Mouse (Mus musculus): ENCODE data around the gene Hadh.
A peak's percentile ranks its signal among the peaks of the same experiment; 100 is the strongest.

Hadh gene

DNA sequence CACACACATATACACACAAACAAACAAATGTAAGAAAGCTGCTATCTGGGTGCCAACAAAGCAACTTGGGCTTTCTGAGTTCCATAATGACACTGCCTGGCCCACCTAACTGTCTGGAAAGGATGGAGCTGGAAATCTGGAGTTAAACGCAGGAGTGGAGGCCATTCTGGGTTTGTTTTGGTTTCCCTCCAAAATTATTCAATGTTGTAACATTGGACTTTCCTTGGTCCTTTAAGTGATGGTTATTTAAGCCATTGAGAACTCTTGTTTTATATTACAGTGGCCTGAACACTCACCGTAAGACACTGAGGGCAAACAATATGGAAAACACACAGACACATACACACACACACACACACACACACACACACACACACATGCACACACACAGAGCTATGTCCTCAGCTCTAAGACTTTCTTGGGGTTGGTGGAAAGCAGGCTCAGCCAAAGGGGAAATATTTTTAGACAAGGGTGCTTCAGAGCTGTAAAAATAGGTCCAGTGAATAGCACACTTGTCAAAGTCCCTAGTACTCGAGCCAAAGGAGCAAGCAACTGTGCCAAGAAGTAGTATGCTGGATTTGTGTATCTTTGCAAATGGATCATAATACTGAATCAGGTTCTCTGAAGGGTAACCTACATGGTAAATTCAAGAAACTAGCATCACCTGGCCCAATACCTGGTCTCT is 5.4 kb downstream of the Hadh start:
- no peak for DNase-seq

DNA sequence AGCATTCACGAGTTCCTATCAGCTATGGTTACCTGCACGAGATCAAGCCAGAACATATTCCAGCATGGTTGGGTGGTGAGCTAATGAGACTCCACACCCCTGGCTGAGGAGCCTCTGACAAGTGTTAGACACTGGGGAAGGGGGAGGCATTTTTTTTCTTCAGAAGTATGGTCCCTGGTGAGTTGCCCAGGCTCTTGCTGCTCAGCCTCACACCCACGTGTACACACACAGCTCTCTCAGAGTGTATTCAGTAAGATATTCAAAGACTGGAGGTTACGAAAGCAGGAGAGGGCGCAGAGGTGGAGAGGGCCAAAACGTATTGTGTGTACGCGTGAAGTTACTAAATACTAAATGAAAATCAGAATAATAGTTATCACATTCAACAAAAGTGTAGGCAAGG is 6.4 kb downstream of the Hadh start:
- no peak for DNase-seq

DNA sequence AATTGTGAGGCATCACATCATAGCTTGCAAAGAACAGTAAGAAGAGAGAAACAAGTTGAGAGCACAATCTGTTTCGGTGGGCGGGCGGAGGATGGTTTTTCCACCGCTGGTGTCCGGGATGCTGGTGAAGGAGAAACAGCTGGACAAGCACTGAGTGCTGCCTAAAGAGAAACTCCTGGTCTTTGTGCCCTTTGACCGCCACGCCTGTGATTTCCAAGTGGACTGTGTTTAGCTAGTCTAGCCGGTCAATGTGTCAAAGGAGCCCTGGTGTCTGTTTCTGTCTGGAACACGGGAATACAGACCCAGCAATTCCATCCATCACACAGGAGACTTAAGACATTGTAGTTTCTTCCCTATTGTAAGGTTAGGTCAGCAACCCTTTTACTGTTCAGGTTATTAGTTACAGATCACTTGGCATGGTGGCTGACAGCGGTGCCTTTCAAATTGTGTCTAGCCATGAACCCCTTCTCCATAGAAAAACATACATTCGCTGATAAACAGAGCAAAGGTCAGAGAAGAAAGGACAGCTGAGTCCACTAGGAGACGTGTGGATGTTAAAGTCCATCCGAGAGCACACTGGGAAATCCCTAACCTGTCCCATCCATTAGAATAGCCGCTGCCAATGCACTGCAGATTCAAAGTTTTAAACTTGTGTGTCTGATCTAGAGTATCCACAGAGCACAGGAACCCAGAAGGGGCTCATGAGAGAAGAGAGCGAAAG is 8.0 kb downstream of the Hadh start:
- no peak for DNase-seq

DNA sequence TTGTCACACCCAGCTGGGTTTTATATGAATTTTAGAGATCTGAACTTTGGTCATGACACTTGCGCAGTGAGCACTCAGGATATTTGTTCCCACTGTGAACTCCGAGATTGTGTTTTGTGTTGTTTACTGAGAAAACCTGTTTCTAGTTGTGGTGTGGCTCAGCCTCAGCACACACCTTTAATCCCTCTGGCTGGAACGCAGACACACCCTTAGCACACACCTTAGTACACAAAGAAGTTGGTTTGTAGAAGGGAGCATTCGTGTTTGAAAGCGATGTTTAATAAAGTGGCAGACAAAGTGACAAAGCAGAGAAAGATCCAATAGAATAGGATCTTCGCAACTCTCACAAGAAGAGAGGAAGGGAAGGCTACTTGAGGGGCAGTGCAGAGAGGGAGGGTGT is 11.5 kb downstream of the Hadh start:
- no peak for DNase-seq

DNA sequence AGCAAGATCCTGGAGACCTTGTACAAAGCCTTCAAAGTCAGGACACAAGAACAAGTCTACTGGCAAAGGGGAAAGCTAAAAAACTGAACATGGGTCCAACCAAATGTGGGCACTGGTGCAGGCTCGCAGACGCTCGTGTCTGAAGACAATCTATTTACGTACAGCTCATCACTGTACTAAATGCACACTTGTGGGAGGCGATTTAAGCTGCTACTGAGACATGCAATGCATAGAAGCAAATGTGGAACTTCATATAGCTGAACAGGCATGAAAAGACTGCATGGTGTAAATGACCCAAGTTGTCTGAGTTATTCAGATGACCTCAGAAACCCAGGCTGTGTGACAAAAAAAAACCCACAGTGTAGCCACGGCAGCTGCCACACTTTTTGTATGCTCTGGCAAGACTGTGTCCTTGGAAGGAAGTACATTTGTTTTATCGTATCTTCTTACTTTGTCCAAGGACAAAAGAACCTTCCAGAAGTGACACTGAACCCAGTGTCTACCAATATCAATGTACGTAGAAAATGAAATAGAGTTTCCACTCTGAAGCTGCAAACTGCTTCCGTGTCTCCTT is 12.4 kb downstream of the Hadh start:
- DNase-seq = no peak

DNA sequence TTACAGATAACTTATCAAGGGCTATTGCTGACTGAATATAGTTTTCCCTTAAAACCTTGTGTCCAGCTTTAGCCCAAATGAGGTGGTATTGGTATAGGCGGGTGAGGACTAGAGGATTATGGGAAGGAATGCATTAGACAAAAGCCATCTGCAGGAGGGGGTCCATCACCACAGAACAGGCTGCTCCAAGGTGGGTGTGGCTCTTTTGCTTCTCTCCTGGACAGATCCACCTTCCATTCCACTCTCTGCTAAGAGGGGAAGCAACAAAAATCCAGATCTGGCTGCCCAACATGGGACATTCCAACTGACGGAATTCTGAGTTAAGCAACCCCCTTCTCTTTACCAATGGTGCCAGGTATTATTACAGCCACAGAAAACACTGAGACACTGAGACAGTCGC is 13.0 kb downstream of the Hadh start:
- no peak for DNase-seq

DNA sequence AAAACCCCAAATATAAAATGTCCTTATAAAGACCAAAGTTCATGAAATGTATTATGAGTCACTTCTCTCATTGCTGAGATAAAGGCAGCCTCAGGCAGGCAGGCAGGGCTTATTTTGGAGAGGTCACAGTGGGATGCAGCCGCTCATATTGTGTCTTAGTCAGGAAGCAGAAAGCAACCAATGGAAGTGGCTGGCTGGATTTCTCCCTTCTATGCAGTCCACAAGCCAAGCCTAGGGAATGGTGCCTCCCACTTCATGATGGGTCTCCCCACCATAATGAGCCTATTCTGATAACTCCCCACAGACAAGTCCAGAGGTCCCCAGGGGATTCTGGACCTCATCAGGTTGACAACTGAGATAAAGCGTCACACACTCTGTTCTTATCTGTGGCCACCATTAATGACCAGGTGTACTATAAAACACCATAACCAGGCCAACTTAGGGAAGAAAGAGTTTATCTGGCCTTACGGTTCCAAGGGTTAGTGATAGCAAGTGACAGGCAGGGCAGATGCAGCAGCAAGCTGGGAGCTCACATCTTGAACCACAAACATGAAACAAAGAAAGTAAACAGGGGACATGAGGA is 16.4 kb downstream of the Hadh start:
- DNase-seq = no peak

DNA sequence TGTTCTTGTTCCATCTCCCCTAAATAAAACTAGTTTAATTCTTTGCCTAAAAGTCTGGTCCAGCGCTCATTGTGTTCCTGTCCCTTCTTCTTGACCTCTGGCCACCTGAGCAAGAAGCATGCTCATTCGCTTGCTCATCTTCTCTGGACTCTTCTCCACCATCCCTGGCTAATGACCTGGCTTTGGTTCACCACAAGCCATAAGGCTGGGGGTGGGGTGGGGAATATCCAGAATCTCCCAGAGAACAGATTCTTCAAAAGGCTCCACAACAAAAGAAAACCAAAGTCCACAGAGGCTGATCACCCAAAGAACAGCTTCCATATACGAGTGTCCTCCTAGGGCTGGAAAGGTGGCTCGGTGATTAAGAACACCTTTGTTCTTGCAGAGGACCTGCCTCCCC is 16.9 kb downstream of the Hadh start:
- no peak for DNase-seq

DNA sequence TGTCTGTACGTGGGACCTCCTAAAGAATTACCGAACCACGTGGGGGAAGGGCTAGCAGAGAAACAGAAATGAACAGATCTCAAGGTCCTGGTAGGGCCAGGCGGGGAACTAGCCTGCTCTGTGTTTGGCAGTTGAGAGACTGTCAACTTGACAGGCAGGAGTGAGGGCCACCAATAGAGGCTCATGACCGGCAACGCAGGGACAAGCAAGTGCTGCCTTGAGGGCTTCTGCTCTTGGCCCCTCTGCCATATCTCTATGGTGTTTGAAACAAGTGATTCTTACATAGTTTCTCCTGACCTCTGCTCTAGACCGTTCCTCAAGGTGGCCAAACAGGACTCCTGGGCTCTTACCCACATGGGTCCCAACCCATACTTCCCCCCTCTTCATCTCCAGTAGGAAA is 20.3 kb downstream of the Hadh start:
- DNase-seq = no peak

DNA sequence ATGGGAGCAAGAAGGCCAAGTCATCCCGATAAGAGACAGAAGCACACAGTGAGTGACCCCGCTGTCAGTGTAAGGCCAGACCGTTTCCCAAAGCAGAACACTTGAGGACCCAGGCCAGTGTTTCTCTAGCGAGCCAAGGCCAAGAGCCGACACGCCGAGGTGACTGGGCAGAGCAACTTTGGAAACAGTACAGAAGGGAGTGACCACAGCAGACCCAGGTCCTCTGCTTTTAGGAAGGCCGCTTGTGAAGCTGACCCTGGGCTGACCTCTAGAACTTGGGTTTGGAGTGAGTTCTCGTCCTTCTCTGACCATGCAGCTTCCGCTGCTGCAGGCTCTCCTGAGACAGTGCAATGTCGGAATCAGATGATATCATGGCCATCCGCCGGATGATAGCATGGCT is 20.9 kb downstream of the Hadh start:
- no peak for DNase-seq

DNA sequence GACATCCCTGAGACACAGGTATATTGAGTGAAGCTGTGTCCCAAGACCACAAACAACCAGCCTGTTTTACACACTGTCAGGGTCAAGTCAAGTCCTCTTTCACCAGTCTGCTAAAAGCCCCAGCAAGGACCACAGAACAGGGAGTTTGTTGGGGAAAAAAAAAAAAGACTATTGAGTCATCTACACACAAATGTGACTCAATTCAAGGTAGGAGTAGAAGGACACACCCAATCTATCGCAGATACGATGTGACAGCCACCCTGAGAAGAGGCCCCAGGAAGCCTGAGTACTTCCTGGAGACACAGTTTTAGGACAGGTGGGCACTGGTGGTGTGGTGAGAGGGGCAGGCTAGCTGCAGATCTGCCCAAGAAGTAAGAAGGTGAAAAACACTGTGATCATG is 21.6 kb downstream of the Hadh start:
- no peak for DNase-seq

DNA sequence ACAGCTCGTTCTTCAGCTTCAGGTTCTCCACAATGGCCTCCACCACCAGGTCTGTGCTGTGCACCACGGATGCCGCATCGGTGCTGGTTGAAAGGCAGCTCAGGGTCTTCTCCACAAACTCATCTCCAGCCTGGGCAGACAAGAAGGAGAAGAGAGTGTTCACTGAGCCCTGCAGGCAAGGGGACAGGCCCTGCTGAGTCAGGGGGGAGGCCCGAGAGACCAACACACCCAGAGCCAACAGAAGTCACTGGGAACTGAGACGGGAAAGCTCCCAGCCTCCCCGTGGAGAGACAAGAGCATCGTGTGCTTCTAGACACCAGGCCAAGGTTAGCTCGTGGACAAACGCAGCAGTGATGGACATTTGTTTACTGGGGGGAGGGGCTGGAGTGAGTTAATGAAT is 23.5 kb downstream of the Hadh start:
- no peak for DNase-seq

DNA sequence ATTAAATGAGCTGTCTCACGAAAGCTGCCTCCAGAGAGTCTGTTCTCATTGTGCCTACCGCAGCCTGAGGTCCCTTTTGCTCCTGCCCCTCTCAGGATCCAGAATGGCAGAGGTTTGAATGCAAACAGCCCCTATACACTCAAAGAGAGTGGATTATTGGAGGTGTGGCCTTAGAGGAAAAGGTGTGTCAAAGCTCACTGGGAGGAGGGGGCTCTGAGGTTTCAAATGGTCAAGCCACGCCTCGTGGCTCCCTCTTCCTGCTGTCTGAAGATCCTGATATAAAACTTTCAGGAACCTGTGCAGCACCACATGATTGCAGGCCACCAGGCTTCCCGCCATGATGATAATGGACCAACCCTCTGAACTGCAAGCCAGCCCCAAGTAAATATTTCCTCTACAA is 24.1 kb downstream of the Hadh start:
- no peak for DNase-seq

DNA sequence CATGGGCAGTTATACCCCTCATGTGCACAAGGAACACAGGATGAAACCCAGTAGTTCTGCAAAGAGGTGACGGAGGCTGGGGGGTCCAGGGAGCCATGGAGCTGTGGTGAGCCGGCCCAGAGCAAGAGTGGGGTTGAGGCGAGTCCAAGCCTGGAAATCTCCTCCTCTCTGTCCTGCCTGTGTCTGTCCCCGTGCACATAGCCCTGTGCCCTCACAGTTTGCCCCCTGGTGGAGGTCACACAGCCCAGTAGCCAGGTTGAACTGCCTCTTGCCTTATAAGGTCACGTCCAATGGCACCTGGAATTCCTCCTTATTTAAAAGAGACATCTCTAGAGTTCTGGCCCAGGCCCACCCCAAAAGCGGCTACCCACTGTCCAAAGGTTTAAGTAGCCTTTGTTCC is 24.5 kb downstream of the Hadh start:
- no peak for DNase-seq

DNA sequence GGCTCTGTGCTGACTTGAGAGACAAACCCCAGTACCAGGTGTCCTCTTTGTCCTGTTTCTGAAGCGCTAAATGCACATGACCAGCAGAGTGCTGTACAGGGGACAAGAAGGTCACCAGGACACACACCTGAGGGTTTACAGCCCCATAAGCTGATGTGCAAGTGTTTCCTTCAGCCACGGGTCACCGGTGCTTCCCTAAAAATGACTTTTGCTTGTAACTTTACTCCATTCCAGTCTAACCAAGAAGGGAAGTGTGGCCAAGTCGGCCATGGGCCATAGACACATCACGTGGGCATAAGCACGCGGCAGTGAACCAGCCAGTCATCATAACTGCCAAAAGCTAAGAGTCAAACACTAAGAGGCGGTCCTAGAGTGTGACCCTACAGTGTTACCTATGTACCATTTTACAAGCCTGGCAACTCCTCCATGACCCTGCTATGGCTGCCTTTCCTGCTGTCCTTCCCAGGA is 25.3 kb downstream of the Hadh start:
- no peak for DNase-seq

DNA sequence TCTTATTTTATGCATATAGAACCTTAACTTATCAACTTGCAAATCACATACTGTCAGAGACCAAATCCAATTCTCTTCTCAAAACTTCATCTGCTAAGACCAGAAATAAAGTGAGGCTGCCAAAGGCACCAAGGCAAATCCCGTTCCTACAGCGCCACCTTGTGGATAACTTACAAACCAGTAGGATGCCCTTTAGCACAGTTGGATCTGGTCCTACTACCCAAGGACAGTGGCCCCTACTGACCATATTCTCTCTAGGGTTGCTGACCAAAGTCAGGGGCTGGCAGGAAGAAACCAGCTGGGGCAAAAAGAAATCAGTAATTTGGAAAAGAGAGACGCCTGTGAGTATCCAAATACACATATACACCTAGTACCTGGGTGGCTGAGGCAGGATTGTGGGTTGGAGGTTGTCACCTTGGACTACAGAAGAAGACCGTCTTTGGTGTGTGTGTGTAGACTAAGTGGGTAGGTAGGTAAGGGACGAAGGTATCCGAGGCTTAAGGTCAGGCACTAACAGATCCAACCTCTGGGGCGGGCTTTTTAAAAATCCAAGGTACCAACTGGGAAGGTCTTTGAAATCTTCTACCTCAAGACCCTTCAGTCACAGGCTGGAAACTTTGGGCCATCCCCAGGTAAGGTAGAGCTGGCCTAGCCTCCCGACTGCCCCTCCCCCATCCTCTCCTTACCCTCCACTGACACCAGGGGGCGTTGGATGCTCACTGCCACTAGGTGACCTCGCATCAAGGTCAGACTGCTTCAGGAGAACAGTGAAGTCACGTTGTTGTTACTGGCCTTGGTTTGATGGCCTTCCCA is 25.9 kb downstream of the Hadh start:
- DNase-seq = peak; percentile 75

DNA sequence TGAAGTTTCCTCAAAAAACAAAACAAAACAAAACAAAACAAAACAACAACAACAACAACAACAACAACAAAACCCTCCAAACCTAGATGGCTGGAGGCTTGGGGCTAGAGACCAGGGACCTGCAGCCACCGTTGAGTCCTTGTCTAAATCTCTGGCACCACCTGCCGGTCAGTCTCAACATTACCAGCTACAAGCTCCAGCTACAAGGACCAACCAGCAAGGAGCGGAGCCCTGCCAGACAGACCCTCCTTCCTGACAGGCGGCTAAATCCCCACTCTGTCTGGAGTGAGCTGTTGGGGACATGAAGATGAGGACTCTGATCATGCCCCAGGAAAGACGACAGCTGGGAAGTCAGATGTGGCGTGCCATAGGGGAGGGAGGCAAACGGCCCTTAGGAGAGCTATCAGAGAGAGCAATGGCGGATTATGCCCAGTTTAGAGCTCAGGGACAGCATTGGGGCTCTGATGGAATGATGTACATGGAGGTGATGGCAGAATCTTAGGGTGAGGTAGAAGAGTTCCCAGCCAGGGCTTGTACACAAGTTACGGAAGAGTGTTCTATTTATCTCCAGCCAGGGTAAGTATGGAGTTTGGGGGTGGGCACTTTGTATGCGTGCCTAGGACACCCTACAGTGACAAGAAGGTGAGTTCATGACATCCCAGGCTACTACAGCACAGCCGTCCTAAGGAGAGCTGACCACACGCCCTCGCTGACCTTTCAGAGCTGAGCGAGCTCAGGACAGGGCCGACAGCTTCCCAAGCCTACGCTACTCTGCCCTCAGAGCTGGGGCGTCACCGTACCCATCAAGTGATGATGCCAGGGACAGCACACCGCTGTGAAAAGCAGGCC is 33.9 kb downstream of the Hadh start:
- peak; percentile 92 for DNase-seq

DNA sequence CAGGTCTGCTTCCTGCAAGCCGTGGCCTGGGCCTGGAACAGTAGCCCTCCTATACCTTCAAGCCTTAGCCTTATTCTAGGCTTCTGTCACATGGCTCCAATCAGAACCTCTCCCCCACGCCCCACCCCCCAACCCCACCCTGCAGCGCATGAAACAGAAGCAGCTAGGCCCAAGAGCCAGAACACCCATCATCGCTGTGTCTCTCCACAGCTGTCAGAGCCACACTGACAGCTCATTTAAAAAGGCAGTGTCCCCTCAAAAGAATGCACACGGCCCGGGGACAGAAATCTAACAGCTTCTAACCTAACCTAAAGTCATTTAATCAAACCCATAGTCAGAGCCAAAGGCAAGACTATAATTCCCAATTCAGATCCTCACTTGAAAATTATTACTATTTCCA is 34.8 kb downstream of the Hadh start:
- no peak for DNase-seq

DNA sequence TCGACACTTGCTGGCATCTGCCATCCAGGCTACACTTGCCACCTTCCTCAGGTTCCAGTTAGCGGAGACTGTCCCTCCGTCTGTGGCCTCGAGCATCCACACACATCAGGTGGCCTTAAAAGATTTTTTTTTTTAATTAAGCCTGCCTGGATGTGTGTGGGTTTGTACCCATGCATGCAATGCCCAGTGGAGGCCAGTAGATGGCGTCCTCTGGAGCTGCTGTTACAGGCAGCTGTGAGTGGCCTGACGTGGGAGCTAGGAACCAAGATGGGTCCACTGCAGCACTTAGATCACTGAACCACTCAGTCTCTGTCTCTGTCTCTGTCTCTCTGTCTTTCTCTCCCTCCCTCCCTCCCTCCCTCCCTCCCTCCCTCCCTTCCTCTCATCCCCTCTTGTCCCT is 43.8 kb downstream of the Hadh start:
- peak; percentile 59 for DNase-seq

DNA sequence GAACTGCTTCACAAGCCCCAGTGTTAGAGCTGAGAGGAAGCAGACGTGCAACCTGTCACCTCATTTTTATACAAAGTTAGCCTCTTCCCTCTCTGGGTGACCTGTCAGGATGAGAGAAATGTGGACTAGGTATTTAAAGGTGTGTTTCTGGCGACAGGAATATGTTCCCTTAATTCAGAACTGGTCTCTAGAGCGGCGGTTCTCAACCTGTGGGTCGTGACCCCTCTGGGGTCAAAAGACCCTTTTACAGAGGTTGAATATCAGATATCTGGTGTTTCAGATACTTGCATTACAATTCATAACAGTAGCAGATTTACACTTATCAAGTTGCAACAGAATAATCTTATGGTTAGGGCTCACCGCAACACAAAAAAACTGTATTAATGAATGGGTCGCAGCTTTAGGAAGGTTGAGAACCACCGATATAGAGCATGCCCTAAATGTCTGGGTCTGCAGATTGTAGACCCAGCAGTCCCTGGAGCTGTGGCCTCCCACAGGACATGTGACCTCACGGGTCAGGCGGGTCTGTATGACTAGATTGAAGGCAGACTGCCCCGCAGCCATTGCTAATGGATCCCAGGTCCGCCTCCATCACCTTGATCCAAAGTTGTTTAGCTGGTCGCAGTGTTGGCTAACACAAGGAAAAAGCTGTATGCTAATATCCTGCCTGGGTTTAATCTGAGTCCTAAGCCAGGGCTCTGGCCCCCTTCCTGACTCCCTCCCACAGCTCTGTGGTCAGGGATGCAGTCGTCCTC is 53.1 kb downstream of the Hadh start:
- DNase-seq = no peak

DNA sequence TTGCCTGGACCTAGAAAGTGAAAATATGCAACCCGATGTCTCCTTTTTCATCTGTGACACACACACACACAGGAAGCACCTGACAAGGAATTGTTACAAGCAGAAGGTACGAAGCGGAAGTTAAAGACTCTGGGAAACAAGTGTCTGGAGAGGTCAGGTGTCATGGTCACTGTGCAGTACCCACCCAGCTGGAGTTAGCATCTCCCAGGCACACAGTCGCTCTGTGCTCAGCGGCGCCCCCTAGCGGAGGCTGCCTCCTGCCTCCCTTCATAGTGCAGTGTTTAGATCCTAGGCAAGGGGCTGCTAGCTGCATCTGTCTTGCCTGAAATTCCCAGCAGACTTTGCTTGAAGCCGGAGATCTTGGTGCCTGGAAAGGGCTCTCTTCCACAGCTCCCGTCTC is 57.1 kb downstream of the Hadh start:
- DNase-seq = peak; percentile 93

All from thymus, postnatal 4 days (tissue).